Mouse (Mus musculus): ENCODE measurements around the gene Fbxo30.
"Not testable (repeated sequence)": the region's sequence is repeated elsewhere in the genome, so short reads cannot be mapped to it uniquely, and the experiment has no call there.

Gene Fbxo30

GRCm38 (mm10) chr10:11280578-11281463 lies at the start of gene Fbxo30:
Gene Fbxo30 (plus strand): TSS chr10:11281330.
- ATAC-seq (ENCODE audit: low TSS enrichment), result peak; percentile 86

- ATAC-seq (ENCODE audit: low TSS enrichment), result no peak
Observed at GRCm38 (mm10) chr10:11233208-11233607, 47.9 kb upstream of the Fbxo30 start.

GRCm38 (mm10) chr10:11242988-11243387 lies 38.1 kb upstream of the Fbxo30 start:
- not testable (repeated sequence) for ATAC-seq (ENCODE audit: low TSS enrichment)

DNA sequence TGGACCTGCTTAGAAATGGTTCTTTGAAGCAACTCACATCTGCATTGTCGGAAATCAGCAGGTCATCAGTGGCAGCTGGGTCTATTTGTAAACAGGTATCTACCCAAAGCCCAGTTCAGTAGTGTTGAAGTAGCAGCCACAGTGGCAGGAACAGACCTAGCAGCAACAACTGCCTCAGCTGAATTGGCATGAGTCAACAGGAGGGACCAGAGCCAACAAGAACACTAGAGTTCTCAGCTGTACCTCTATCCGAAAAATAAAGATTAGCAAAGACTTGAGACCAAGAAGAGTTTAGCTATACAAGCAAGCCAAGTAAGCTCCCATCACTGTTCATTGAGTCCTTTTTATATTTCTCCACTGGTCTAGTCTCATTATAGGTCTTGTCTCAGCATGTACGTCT lies 32.9 kb upstream of the Fbxo30 start:
- ATAC-seq (ENCODE audit: low TSS enrichment), result 0 out of 2 replicates have a peak, but pooled peaks have one; percentile 55

DNA sequence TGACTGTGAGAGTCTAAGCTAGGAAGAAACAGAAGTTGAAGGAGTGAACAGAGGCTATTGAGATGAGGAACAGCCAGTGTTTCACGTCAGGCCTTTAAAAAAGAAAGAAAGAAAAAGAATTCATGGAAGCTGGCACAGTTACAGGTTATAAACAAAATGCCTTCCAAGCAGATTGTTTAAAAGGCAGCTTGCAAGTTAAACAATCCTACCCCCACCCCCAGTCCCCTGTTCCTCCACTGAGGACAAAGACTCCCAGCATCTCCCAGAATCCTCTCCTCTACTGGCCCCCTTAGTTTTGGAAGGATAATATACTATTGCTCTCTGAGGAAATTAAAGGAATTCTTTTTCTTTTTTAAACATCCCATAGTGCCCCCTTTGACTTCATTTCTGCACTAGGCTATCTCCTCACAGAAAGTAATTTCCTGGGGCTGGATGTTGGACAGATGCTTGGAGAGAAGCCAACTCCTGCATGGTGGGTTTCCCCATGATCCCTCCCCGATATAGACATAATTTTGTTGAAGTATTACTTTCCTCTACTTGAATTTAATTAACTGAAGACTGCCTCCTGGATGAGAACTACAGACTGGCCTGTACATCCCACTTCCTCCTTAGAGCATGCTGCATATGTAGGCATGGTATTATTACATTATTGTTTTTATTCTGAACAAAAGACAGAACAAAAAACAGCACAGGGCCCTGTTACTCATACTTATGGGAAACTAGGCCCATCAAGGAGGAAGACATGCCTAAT lies 30.7 kb upstream of the Fbxo30 start:
- no peak for ATAC-seq (ENCODE audit: low TSS enrichment)

DNA sequence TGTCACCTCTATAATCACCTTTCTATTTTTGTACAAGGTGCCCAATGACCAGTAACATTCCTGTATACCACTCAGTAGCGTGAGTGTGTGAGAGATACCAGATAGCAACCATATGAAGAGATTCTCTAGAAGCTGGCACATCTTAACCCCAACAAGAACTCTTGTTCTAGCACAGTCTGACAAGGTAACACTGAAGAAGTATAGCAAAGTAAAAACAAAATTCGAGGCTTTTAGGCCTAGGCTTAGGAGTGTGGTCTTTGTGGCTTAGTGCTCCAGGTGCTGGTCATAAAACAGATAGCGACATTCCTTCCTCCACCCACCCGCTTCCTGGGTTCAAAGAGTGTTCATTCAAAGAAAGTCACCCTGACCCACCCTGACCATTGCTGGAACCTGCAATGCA lies 27.5 kb upstream of the Fbxo30 start:
- not testable (repeated sequence) for ATAC-seq (ENCODE audit: low TSS enrichment)

DNA sequence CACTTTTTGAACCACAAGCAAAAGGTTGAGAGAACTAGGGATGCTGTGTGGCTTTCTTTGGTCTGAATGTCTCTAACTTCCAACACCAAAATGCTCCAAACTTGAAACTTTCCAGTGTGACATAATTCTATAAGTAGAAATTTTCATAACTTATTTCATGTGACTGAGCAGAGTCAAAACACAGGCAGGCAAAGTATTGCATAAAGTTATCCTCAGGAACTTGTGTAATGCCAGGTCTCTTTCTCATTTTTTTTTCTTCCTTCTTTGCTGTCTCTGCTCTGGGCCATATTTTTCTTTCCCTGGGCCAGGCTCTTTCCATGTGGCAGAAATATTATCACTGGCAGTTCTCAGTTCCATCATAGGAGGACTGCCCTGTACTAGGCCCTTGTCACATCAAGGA lies 21.0 kb upstream of the Fbxo30 start:
- ATAC-seq (ENCODE audit: low TSS enrichment), result no peak

DNA sequence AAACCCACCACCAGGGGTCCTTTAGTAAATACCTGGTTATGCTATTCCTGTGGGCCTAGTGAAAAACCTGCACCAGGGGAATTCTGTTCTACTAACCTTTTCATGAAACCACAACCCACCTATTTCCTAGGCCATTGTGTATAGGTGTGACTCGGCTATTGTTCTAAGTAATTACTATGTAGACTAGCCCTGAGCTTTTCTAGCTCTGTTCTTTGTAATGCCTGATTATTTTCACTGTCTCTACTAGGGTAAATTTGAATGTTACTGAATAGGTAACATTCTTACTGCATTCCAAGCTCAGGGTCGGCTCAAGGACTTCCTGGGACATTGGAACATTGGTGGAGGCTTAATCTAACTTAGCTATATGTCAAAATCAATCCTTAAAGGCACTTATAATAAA lies 18.8 kb upstream of the Fbxo30 start:
- ATAC-seq (ENCODE audit: low TSS enrichment), result not testable (repeated sequence)

- ATAC-seq (ENCODE audit: low TSS enrichment), result not testable (repeated sequence)
Observed at GRCm38 (mm10) chr10:11263795-11264194, 17.3 kb upstream of the Fbxo30 start.

GRCm38 (mm10) chr10:11269165-11269564 lies 12.0 kb upstream of the Fbxo30 start:
- no peak for ATAC-seq (ENCODE audit: low TSS enrichment)

DNA sequence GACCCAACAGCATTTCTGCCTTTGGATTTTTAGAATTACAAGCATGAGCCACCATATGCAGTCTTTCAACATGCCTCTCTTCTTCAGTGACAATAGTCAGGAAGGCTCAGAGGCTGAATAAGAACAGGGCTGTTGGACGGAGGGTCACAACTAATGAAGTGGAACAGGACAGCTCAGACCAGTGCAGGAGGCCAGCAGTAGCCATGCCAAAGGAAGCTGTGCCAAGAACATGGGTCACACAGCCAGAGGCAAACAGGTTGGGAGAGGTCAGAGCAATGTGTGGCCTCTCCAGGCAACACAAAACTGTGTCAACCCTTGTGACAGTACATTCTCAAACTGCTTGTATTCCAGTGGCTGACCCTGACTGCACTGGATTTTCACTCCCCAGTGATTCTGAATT lies 6.7 kb upstream of the Fbxo30 start:
- ATAC-seq (ENCODE audit: low TSS enrichment), result 0 out of 2 replicates have a peak, but pooled peaks have one; percentile 23

GRCm38 (mm10) chr10:11280235-11280577 lies 924 bp upstream of the Fbxo30 start:
- no peak for ATAC-seq (ENCODE audit: low TSS enrichment)

DNA sequence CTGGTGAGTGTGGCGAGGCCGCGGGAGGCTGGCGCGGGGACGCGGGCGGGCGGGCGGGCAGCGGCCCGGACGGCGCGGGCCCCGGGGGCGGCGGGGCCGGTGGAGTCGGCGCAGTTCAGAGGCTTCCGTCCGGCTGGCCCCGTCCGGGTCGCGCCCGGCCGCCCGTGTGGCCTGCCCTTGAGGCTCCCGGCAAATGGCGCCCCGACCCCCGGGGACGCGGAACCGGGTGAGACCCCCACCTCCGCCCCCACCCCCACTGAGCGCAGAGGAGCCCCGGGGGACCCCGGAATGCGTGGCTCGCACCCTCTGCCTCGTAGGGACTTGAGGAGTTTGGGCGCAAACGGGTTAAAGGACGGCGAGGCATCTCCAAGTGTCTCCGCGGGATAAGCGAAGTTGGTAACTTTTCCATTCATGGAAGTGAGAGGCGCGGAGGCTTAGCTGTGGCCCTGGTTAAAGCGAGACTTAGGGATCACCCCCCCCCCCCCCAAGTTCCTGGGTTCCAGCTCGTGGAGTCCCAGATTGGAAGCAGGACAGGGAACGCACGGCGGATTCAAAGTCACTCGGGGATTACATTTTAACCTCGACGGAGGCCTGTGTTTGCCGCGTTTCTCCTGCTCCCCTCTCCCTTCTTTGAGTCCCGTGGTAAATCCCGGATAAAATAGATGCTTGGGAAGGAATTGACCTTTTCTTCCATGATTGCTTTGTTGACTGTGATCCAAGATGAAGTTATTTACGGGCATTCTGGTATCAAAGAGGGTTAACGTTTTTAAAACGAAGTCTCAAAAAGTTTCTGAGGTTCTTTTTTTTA lies 572 bp downstream of the Fbxo30 start:
- ATAC-seq (ENCODE audit: low TSS enrichment), result peak; percentile 11; the same call in 1 of the 2 replicates

- no peak for ATAC-seq (ENCODE audit: low TSS enrichment)
Observed at GRCm38 (mm10) chr10:11282306-11282631, 1.1 kb downstream of the Fbxo30 start.

DNA sequence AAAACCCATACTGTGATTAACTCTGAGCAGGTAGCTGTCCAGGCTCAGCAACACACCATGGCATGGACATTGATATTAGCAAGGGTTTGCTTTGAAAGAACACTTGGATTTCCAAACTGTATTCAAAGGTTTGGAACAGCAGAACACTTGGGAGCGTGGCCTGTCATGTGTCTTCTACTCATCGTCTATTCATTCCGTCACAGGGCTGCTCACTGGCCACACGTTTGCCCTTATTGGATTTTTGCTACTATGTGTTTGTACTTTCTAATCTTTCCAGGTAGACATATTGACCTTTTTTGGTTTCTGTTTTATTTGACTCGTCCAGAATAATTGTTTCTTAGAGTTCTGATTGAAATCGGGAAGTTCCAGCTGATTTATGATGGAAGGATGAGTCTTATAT lies 17.3 kb downstream of the Fbxo30 start:
- no peak for ATAC-seq (ENCODE audit: low TSS enrichment)

- no peak for ATAC-seq (ENCODE audit: low TSS enrichment)
Observed at GRCm38 (mm10) chr10:11305365-11306053, 24.4 kb downstream of the Fbxo30 start.

DNA sequence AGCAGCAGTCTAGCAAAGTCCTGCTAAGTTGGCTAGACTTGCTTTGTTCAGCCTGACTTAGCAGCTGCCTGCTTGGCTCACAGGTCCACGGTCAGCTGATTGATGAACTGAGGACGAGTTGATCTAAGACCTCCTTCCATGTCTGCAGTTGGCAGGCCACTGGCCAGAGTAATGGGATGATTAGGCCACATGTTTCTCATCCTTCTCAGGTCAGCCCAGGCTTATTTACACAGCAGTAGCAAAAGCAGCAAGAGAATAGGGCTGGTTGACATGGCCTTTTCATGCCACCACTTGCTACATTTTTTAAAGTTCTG lies 24.9 kb downstream of the Fbxo30 start:
- no peak for ATAC-seq (ENCODE audit: low TSS enrichment)

DNA sequence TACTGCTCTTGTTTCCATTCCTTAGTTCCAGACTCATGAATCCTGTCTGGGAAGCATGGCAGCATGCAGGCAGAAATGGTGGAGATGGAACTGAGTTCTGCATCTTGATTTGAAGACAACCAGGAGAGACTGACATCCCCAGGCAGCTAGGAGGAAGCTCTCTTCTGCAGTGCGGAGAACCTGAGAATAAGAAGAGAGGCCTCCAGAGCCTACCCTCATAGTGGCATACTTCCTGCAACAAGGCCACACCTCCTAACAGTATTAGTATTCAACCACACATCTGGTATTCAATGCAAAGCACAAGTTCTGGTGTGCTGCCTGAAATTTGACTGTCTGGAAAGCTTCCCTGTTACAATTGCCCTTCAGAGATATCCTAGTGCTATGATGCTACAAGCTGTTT lies 28.7 kb downstream of the Fbxo30 start:
- ATAC-seq (ENCODE audit: low TSS enrichment), result no peak

- ATAC-seq (ENCODE audit: low TSS enrichment), result no peak
Observed at GRCm38 (mm10) chr10:11310481-11310880, 29.4 kb downstream of the Fbxo30 start.

DNA sequence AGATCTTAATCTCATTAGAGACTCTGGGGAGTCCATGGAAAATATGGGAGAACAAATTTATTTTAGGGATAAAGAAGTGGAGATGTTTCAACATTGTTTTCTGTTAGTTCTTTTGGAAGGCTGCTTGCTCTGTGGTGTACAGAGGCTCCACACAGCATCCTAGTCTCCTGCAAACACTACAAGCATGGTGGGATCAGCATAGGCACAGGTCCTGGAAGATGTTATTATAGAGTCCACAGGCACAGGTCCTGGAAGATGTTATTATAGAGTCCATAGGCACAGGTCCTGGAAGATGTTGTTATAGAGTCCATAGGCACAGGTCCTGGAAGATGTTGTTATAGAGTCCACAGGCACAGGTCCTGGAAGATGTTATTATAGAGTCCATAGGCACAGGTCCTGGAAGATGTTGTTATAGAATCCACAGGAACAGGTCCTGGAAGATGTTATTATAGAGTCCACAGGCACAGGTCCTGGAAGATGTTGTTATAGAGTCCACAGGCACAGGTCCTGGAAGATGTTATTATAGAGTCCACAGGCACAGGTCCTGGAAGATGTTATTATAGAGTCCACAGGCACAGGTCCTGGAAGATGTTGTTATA lies 36.8 kb downstream of the Fbxo30 start:
- not testable (repeated sequence) for ATAC-seq (ENCODE audit: low TSS enrichment)

DNA sequence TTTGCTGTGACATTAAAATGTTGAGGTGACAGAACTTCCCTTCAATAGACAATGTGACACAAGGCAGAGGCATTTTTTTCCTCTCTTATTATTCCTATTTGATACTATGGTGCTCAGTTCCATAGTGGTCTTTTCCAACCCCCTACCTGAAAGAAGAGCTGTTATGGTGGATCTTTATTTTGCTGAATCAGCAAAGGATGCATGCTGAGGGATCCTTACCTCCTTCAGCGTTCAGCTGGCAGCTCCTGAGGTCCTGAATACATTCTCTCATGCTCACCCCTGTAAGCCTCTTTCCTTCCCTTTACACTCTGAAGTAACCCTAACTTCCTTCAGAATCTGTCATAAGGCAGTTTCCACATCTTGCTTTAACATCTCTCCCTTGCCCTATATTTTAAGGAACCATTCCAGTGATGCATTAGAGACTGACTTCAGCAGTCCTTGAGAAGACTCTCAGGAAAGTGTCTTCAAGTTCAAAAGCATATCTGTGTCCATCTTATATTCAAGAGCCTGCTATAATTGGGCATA lies 38.4 kb downstream of the Fbxo30 start:
- ATAC-seq (ENCODE audit: low TSS enrichment), result no peak

Data from frontal cortex, adult (tissue).